Mouse (Mus musculus) telencephalon, adult 2 months (tissue): ENCODE results near the gene Irgq.
"Not testable (repeated sequence)": the region's sequence is repeated elsewhere in the genome, so short reads cannot be mapped to it uniquely, and the experiment has no call there.

Source experiments
- DNase-seq: peaks from one replicate; pipeline ENCODE4 v3.0.0-alpha.2; 2011; ENCODE audit warnings: low read depth, low spot score

Irgq gene

DNA sequence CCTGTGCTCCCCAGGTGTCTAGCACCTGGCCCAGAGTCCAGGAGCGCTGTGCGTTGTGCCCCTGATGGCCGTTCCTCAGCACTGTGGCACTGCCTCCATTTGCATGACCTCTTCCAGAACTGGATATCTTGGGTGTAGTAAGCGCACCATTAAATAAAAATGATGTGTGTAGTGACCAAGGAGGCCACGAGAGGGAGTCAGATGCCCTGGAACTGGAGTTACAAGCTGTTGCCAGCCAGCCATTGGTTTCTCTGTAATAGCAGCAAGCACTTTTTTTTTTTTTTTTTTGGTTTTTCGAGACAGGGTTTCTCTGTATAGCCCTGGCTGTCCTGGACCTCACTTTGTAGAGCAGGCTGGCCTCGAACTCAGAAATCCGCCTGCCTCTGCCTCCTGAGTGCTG, 14.2 kb upstream of the Irgq start:
- DNase-seq: not testable (repeated sequence)

DNA sequence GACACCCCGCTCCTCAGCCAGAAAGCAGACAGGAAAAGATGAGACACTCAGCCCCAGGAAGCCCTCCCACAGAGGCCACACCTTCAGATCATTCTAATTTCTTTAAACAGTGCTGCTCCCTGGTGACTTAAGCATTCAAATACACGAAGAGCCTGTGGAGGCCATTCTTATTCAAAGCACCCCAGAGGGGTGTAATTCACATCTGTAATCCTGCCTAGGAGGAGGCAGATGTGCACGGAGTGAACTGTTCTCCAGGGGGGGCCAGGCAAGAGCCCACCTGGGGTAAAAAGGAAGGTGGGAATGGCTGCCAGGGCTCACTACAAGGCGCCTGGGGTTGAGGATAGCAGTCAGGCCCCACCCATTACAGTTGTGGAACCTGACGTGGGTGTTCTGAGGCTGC, 13.4 kb upstream of the Irgq start:
- no peak for DNase-seq

DNA sequence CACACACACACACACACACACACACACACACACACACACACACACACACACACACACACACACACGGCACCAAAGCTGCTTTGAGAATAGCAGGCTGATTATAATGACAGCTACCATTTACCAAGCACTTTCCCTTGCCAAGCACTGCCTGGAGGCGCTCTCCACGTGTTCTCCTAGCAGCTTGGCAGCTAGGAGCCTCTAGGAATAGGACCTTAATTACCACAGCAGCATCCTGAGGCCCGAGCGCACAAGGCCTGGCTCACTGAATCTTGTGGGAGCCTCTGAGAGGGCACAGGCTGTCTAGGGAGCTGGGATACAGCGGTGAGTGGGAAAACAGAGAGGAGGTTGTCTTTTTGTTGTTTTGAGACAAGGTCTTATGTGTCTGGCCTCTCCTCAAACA, 12.8 kb upstream of the Irgq start:
- peak; percentile 83 for DNase-seq

DNA sequence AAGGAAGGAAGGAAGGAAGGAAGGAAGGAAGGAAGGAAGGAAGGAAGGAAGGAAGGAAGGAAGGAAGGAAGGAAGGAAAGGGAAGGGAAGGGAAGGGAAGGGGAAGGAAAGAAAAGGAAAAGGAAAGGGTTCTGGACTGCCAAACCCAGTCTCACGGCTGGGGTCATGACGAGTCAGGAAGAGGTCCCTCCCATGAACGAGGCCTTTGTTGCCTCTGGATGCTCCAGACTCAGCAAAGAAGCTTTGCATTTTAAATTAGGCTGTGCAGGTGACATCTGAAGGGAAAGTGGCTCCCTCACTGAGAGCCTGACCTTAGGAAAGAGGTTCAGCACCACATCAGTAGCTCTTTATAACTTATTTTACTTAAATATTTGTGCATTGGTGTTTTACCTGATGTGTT, 11.4 kb upstream of the Irgq start:
- DNase-seq: no peak

DNA sequence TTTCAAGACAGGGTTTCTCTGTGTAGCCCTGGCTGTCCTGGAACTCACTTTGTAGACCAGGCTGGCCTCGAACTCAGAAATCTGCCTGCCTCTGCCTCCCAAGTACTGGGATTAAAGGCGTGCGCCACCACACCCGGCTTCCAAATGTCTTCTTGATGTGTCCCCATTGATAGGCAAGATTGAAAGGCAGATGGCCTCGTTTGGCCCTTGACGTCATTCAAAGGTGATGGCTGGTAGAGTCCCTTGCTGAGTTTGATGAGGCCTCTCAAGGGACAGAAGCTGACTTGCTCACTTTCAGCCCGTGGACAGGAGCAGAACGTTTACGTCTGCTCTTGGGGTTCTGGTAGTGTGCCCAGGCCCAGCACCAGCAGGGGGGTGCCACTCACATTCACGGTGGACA, 10.4 kb upstream of the Irgq start:
- not testable (repeated sequence) for DNase-seq

DNA sequence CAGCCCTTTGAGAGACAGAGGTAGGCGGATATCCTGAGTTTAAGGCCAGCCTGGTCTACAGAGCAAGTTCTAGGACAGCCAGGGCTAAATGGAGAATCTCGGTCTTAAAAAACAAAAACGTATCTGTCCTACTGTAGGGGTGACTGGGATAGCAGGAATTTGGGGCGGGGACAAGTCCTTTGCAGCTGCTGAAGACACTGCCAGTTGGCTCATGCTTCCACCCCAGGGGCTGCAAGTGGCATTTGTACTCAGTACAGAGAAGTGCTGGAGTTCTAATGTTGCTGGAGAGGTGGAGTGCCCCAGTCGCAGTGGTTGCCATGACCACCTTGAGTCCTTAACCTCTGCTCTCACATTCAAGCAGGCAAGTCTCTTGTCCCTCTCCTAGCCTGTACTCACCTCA, 7.7 kb upstream of the Irgq start:
- DNase-seq: no peak

DNA sequence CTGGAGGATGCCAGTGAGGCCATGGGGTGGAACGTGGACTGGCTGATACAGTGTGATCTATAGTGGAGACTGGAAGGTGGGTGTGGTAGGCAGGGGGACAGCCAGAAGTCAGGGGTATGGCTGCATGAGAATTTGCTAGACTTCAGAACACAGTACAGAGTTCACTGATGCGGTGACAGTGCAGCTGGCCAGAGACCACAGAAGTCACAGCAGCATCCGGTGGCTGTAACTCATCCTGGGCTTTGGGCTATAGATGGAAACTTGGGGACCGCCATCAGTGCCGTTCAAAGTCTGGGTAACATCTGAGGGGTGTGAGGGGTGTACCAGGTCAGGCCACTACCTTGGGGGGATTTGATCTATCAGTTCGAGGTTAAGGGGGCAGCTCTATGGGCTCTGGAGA, 6.8 kb upstream of the Irgq start:
- no peak for DNase-seq

DNA sequence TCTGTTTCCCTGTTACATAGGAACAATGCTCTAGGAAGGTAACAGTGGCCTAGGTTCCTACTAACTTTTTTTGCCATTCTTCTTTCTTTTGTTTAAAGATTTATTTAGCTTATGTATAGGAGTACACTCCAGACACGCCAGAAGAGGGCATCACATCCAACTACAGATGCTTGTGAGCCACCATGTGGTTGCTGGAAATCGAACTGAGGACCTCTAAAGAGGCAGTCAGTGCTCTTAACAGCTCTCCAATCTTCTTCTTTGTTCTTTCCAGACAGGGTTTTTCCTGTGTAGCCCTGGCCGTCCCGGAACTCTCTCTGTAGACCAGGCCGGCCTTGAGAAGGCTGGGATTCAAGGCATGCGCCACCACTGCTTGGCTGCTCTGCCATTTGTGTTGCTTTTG, 5.5 kb upstream of the Irgq start:
- no peak for DNase-seq

DNA sequence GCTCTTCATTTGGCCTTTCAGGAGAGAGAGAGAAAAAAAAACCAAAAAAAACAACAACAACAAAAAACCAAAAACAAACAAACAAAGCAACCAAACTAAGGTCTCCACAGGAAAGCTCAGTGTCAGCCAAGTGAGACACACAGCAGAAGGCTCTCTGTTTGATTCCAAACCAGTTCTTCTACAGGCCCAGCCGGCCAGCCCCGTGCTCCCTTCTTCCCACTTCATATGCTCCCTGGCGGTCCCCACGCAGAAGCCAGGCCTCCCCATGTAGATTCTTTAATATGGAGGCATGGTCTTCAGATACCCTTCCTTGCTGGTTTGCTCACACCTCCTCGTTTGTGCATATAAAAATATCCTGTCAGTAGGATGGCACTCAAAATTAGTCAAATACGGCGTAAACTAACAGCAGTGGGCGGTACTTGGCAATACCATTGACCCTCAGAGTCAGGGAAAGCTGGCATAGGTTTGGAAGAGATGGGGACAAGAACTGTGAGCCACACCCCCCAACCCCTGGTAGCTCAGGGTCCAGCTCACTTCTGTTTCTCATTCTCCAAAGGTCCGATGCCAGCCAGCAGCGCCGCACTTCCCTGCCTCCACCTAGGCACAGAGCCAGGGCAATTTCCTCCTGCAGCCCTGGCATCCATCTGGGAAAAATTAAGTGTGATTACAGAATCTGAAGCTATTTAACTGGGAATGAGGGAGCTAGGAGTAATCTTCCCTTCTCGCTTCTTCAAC, 4.6 kb upstream of the Irgq start:
- DNase-seq: no peak

DNA sequence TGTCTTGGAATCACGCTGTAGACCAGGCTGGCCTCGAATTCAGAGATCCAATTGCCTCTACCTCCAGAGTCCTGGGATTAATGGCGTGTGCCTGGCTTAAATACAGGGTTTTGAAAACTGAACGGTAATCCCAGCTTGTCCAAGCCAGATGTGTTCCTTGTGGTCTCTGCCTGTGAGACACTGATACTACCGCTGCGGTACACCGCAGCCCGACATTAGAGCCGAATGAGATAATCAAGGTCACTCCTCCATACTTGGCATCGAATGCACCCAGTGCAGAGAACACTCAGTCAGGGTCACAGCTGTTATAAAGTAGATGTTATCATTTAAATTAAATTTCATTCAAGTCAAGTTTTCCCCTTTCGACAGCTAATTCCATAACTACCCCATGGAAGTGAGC, 1.6 kb upstream of the Irgq start:
- no peak for DNase-seq

DNA sequence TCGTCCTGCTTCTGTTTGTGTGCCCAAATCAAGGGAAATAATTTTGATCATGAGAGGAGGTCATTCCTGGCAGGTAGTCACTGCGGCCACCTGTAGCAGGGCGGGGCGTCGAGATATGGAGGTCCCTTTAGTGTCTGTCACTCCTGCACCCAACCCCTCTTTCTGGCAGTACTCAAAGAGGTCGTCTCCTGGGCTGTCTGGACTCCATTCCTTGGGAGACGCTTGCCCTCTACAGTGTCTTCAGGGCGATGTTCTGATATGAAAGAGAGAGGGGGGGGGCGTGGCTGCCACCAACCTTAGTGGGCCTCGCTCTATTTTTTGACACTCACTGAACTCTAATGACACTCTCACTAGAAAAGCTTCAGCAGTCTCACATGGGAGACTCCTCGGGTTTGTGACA, 909 bp upstream of the Irgq start:
- DNase-seq: no peak

DNA sequence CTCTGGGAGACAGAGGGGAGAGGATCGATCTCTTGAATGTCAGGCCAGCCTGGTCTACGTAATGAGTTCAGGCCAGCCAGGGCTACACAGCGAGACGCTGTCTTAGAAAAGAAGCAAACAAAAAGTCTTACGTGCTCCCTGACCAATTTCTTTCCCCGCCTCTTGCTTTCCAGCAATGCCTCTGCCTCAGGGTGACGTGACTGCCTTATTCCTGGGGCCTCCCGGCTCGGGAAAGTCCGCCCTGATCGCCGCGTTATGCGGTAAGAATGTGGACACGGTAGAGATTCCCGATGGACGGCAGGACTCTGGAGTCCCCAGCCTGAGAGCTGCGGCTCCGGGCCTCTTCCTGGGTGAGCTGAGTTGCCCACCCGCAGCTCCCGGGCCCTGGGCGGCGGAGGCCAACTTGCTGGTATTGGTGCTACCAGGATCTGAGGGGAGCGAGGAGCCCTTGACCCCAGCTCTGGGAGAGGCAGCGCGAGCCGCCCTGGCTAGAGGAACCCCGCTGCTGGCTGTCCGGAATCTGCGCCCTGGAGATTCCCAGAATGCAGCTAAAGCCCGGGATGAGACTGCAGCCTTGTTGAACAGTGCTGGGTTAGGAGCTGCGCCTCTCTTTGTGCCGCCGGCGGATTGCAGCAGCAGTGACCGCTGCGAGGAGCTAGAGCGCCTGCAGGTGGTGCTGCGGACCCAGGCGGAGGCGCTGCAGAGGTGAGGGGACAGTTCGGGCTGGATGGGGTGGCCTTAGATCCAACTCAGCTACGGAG, 902 bp downstream of the Irgq start:
- DNase-seq: no peak

DNA sequence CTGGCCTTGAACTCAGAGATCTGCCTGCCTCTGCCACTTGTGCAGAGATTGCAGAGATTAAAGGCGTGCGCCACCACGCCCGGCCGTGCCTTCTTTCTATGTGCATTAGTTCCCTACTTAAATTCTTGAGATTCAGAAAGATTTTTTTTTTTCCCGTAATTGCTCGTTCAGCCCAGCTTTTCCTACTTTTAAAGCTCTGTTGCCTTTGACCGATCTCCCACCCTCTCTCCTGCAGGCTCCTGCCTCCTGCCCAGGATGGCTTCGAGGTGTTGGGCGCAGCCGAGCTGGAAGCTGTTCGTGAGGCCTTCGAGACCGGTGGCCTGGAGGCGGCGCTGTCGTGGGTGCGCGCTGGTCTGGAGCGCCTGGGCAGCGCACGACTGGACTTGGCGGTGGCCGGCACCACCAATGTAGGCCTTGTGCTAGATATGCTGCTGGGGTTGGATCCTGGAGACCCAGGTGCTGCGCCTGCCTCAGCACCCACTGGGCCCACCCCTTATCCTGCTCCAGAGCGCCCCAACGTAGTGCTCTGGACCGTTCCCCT, 2.6 kb downstream of the Irgq start:
- no peak for DNase-seq

DNA sequence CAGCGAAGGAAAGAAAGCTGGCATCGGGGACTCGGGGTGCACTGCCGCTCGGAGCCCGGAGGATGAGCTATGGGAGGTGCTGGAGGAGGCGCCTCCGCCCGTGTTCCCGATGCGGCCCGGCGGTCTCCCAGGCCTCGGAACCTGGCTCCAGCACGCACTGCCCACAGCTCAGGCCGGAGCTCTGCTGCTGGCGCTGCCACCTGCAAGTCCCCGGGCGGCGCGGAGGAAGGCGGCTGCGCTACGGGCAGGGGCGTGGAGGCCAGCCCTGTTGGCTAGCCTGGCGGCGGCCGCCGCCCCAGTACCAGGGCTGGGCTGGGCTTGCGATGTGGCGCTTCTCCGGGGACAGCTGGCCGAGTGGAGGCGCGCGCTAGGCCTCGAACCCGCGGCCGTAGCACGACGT, 3.3 kb downstream of the Irgq start:
- no peak for DNase-seq

DNA sequence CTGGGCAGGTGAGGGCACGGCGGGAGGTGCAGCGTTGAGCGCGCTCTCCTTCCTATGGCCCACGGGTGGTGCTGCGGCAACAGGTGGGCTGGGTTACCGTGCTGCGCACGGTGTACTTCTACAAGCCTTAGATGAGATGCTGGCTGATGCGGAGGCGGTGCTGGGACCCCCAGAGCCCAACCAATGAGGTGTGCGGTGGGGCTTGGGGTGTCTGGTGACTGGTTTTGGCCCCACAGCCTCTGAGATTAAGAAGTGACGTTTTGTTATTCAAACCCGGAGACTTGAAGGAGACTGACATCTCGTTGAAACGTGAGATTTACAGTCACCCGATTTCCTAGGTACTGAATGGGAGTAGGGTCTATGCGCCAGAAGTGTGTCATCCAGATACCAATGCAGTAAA, 3.8 kb downstream of the Irgq start:
- no peak for DNase-seq

DNA sequence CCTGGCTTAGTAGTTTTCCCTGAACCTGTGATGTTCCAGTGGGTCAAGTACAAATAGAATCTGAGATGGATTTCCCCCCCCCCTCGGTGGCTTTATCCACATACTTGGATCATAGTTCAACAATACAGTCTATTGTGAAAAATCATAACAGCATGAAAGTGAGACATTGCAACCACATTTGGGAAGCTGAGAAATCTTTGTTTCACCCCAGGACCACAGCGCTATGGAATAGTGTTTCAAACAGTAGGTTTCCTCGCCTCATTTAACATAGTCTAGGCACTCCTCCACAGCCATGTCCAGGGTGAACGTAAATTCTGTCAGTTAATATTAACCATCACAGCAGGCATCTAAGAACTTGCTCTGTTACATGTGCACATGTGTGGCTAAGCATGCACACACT, 6.6 kb downstream of the Irgq start:
- DNase-seq: no peak

DNA sequence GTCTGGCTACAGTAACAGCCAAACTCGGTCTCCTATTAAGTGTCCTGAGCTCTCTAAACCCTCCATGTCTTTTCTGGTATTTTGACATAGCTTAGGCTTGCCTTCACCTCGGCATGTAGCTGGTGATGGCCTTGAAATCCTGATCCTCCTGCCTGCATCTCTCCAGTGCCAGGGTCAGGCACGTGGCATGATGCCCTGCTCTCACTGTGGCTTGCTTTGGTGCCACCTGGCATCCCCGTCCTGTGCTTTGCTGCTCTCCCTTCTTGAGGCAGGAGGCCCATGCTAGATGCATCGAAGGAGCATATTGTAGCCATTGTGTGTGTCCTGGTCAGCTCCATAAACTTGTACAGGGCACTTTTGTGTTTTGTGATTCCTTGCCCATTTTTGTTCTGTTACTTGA, 7.1 kb downstream of the Irgq start:
- DNase-seq: no peak

DNA sequence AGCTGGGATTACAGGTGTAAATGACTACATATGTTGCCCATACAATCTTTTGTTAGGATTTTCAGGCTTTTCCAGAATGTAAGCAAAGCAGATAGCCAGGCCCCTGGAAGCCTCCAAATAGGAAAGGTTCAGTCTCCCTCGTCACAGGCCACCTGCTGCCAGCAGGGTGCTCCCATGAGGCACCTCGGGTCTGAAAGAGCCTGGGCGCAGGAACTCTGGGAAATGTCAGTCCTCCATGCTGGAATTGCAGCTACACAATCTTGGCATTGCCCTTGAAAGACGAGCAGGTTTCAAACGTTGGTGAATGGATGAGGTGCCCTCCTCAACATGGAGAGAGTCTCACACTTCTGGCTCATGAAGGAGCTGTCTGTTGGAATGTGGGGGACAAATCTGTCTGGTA, 7.7 kb downstream of the Irgq start:
- DNase-seq: no peak

DNA sequence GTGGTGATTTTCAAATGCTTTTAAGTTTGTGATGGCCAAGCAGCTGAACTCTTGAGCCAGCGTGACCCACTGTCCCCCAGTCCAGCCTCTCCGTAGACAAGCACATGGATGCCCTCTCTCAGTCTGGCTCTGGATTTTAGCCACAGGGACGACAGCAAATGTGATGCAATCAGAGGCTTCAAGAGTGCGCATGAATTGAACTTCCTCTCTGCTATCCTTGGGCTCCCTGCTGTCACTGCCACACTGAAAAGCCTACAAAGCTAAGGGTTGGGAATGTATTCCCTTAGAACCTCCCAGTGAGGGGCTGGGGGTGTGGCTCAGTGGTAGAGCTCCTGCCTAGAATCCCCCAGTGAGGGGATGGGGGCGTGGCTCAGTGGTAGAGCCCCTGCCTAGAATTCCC, 8.2 kb downstream of the Irgq start:
- no peak for DNase-seq

DNA sequence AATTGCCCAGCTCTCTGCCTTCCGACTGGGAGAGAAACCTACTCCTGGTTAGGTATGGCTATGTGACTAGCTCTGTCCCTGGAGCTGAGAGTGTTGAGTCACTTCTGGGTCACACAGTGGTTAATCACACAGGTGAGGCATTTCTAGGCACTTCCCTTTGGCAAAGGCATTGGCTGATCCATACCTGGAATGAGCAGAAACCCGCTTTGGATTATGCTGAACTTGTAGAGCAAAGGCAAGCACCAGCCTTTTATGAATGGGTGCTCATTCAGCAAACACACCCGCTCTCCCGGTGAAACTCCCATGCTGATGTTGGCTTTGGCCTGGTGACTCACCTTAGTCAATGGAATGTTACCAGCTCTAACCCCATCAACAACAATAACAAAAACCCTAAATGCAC, 9.2 kb downstream of the Irgq start:
- no peak for DNase-seq

DNA sequence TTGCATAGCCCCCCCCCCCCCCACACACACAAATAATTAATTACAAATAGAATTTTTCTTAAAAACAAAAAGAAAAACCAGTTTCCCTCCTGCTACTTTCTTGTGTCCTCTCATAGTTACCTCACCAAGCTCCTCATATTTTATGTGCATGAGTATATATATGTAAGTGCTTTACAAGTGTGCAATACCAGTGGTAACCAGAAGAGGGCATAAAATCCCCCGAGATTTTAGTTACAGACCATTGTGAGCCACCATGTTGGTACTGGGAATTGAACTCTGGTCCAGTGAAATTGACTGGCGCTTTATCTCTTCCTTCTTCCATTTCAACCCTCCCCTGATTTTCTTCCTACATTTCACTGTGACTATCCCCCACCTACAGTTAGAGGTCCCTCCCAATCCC, 14.0 kb downstream of the Irgq start:
- no peak for DNase-seq

DNA sequence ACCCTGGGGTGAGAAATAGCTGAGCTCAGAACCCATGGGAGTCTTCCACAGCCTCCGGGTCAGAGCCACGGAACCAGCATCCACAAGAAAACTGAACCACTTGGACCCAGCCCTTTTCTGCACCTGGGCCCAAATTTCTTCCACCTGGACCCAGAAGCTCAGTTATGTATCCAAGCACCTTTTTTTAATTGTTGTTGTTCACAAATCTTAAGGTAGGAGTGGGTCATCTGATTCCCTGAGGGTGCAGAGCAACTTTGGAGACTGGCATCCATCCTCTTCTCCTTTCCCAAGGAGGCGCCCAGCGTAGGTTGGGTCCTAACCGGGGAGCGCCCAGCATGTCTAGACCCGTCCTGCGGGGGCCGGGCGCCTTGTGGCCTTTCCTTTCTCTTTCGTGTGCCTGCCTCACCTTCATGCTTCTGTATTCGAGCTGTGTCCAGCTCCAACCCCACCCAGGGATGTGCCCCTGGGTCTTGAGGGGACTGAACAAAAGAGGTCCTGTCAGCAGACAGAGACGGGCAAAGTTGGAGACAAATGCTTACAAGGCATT, 15.7 kb downstream of the Irgq start, which contains the start of the genes Pinlyp and Xrcc1:
Pinlyp (minus strand) TSS at position 51 of the 547 bp plus-strand sequence.
Xrcc1 (plus strand) TSS at position 222 of the 547 bp plus-strand sequence.
- DNase-seq: no peak
